Mouse (Mus musculus): ENCODE measurements around the gene Sort1.
A peak's percentile ranks its signal among the peaks of the same experiment; 100 is the strongest.

Sort1 gene

DNA sequence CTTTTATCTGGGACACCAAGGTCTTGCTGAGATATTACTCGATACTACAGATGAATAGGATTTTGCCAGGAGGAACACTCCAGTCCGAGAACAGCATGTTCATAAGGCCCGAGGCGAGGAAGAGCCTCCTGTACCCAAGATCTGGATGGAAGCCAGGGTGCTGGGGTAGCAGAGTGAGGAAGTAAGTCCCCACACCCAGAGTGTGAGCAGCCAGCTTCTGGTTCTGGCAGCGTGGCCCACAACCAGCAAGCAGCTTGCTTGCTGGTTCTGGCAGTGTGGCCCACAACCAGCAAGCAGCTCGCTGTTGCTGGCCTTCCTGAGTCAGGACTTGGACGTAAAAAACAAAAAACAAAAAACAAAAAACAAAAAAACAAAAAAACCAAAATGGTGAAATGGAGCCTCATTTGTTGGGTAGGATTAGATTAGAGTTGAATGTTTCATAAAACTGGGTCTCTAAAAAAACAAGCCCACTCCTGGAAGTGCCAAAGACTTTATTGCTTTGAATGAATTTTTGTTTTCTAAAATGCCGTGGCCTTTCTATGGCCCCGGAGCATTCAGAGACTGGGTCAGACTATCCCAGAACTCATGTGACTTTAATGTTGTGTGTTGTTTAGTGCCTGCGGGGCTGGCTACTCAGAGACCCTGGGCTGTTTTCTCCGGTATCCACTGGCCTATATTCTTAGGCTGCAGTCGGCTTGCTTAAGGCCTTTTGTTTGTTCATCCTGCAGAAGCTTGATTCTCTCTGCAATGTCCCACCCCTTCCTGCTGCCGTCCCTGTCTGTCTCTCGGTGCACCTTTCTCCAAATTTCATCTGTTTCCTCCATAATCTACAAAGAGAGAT lies 11.7 kb downstream of the Sort1 start:
- DNase-seq (ENCODE audit: extremely low read depth, low read depth), result peak; percentile 92

DNA sequence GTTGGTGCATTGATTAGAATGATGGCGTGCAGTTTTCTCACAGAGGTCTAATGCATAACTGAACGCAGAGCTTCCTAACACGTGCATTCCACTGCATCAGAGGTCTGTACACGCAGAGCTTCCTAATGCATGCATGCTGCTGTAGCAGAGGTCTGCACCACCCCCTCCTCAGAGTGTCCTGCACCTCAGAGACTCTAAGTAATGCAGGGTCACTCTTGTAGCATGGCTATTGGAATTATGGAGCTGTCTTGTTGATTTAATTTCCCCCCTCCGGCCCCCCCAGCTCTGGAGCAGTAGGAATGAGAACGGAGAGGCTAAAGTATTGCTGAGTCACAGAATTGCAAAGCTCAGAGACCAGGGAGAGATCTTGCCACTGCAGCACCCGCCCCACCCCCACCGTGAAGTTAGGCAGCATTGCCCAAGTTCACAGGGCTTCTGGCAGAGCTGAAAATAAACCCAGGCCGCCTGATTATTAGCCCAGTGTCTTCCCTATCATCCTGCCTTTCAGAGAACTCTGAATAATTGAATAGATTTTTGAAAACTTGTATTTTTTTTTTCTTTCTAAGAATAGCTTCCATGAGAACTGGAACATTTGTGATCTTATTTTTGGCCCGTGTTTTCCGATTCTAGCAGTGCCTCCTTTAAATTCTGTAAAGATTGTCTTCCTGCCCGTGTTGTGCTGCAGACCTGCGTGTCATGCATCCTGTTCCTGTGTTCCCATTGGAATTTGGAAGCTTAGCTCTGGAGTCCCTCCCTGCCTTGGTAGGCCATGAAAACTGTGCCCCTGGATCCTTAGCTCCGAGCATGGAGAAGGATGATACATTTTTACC lies 12.6 kb downstream of the Sort1 start:
- peak; percentile 69 for DNase-seq (ENCODE audit: extremely low read depth, low read depth)

DNA sequence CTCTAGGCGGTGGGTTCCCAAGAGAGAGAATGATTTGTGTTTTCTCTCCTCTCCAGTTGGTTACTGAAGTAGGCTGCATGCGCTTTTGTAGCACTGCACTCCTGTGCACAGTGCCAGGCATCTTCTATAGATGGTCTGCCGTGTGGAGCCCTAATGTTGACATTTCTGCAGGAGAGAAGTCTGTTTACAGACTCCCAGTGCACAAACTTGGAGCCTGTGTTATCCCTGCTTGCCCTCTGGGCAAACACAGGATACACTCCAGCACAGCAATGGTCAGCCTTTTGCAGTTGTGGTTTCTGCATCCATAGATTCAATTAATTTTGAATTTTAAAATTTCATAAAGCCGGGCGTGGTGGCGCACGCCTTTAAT lies 13.2 kb downstream of the Sort1 start:
- DNase-seq (ENCODE audit: extremely low read depth, low read depth), result no peak

DNA sequence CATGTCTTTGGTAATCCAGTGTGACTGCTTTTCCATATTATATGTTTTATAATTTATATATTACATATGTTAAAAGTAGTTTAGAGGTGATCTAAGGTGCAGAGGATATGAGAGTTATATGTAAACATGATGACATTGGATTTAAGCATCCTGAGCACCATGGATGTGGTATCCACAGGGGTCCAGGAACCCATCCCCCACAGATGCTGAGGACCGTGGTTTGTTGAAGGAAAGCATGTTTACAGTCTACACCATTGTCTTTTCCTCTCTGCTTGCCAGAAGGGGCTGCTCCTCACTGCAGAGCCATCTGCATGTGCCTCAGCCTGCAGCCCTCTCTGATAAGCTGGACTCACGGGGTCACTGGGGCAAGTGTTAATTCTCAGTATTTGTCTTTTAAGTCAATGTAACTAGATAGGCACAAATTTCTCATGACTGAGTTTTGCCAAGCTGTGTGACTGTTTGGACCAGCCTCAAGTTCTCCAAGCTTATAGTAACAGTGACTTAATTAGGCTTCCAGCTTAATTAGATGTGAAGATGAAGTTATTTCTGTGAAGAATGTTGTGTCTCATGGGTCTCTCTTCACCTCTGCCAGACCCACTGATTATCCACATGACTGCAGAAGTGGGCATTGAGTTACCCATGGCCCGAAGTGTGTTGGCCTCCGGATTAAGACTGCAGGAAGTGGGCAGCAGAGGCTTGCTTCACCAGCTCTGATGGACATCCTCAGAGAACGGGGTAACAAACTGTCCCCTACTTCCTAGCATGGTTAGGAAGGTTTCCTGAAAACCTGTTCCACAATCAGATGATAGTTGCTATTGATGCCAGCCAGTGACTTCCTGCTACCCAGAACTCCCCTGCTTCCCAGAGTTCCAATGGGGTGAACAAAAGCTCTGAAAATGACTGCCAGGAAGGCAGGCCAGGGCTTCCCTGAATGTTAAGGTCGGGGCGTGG lies 14.0 kb downstream of the Sort1 start:
- DNase-seq (ENCODE audit: extremely low read depth, low read depth), result no peak

DNA sequence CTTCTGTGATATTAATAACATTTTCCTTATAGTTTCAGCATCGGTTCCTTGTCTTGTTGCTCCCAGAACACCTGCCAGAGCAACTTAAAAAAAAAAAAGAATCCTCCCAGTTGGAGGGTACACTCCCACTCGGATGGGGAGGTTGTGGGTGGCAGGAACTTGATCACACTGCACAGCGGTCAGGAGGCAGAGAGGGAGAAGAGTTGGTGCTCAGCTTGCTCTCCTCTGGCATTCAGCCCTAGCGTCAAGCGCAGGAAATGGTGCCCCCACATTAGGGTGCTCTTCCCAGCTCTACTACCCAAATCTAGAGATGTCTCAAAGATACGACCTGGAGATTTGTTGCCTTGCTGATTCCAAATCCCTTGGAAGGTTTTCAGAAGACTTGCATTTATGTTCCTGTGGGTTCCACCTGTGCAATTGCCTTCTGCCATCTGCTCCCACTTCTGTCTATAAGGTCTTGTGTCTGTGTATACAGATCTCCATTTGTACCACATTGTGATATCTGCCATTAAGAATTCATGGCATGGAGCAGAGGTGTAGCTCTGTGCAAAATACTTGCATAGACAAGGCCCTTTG lies 16.7 kb downstream of the Sort1 start:
- DNase-seq (ENCODE audit: extremely low read depth, low read depth), result no peak

DNA sequence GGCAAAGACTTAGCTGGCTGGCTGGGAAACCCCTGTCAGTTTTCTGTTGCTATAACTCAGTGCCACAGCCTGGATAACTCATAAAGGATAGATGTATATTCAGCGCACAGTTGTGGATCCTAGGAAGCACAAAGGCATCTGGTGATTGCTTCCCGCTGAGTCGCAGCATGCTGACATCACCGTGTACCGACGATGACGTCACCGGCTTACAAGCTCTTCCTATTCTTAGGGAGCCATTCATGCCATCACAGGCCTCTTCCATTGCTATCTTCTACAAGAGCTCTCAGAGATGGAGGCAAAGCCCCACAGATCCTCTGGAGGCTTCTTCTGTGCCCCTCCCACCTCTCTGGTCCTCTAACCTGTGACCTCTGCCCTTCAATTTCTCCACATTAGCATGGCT lies 19.8 kb downstream of the Sort1 start:
- no peak for DNase-seq (ENCODE audit: extremely low read depth, low read depth)

DNA sequence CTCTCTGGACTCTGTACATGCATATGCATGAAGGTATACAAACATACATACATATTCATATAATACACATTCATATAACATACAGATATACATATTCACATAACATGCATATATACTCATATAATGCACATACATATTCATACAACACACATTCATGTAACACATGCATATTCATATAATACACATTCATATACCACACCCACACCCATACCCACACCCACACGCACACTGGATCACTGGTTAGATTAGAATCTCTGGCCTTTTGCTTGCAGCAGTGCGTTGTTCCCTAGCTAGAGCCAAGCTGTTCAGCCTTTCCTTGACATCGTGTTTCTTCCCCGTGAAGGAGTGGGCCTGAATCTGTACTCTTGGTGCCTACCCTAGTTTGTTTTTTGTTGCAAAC lies 20.9 kb downstream of the Sort1 start:
- no peak for DNase-seq (ENCODE audit: extremely low read depth, low read depth)

DNA sequence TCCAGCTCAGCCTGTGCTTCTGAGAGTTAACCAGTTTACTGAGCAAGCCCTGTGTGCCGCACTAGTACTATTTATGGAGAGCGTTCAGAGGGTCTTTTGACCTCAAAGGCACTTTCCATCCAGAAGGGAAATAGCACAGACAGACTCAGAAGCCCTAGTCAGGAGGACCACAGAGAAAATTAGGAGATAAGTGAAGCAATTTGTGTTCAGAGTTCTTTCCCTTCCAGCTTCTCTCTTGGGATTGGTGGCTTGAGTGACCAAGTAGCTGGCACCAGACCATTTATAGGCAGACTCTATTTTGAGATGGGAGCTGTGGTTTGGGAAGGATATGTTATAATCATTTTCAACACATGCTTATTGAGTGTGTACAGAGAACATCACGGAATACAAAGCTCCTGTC lies 22.5 kb downstream of the Sort1 start:
- no peak for DNase-seq (ENCODE audit: extremely low read depth, low read depth)

DNA sequence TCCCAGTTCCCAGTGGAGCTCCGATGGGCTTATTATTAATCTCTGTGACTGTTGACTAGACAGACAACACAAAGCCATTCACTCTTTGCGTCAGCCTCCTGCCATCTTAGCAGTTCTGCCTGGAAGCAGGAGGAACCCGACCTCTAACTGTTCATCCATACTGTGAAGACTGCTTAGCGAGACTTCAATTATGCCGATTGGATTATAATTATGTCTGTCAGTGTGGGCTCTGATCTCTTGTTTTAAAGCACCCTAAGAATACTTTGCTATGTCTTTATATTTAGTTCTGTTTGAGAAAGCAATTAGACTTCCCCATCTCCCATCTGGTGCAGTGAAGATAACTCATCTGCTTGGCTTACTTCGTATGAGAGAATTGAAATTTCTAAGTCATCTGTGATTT lies 23.6 kb downstream of the Sort1 start:
- DNase-seq (ENCODE audit: extremely low read depth, low read depth), result no peak

DNA sequence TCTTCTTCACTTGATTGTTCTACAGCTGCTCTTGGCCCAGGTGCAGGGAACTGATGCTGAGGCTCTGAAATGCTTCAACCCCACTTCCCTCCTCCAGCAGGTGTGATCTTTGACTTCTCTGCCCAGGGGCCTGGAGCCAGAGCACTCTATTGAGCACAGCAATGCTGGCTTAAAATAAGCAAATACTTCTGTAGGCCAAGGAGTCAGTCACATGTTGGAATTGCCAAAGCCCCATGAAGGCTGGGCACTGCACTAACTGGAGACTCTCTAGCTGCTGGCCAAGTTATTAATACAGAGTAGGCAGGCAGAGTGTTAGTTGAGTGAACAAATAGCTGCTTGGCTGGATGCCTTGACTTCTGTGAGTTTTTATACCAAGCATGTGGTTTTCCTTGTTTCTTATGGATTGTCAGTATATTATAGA lies 27.0 kb downstream of the Sort1 start:
- no peak for DNase-seq (ENCODE audit: extremely low read depth, low read depth)

DNA sequence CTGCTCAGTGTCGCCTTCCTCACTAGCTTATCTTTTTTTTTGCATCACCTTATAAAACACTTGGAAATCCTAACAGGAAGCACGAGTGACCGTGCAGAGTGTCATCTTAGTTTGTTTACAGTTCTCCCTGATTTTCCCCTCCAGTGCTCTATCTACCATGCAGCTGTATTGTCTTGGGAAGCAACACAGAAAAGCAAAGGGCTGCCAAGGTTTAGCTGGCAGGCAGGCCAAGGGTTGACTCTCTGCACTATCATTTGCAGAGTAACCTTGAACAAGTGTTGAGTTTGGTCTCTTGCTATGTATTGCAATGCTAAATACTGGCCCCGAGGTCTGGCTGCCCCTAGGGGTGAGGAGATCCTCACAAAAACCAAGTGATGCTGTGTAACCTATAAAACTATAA lies 27.8 kb downstream of the Sort1 start:
- DNase-seq (ENCODE audit: extremely low read depth, low read depth), result no peak

DNA sequence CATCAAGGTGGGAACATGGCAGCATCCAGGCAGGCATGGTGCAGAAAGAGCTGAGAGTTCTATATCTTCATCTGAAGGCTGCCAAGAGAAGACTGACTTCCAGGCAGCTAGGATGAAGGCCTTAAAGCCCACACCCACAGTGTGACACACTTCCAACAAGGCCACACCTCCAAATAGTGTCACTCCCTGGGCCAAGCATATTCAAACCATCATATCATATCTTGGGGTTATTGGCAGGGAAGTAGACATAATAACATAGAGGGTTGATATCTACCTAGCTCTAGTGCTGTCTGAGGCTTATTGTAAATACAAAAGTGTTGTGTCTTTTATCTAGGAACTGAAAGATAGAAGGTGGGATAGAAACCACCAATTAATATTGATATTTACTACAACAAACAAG lies 28.5 kb downstream of the Sort1 start:
- DNase-seq (ENCODE audit: extremely low read depth, low read depth), result no peak

DNA sequence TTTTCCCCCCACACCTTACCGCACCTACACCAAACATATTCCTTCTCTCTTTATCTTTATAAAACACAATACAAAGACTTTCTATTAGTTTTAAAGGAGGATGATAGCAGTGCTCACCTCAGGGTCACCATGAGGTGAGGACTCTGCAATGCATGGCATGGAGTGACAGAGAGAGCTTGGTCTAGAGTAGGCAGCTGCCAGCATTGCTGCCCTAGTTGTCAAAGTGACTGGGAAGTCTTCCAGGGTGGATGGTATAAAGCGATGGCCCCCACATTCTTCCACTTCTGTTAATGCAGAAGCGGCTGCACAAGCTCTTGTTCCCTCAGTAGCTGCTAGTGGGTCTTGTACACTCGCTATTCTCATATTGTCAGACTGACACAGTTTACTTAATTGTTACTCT lies 29.3 kb downstream of the Sort1 start:
- DNase-seq (ENCODE audit: extremely low read depth, low read depth), result no peak

DNA sequence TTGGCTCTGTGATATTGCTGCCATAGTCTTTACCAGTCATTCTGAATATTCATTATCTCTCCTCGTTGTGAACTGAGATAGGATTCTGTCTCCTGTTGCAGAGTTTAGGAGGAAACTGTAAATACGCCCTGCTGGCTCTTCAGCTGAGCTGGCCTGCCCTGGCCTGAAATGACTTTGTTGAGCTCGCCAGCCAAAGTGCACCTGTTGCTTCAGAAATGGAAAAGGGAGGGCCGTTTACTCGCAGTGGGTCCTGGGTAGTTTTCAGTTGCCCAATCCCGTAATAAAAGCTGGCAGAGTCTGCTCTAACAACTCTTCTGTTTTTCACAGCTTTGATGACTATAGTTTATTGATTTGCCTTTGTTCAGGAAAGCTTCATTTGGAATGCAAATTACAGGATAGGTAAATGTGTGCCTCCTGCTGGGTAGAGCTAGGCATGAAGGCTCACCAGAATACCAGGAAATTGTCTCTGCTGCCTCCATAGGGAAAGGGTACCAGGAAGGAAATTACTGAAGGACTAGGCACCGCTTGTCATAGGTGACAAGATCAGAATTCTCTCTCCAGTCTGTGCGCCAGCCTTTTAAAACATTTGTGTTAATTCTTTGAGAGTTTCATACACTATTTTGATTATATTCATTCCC lies 30.3 kb downstream of the Sort1 start:
- DNase-seq (ENCODE audit: extremely low read depth, low read depth), result no peak

DNA sequence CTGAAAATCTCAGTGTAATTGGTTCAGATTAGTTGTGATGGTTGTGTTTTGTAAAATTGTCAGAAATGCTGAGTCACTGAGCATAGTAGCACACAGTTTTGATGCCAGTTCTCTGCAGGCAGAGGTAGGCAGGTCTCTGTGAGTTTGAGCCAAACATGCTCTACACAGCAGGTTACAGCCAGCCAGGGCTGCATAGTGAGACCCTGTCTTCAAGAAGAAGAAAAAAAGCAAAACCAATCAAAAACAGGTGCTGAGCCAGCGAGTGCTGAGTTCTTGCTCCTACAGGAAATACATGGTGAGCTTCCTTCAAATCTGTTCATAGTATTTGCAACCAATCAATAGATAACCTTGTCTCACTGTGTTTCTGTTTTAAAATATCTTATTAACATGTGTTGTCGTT lies 34.6 kb downstream of the Sort1 start:
- DNase-seq (ENCODE audit: extremely low read depth, low read depth), result no peak

DNA sequence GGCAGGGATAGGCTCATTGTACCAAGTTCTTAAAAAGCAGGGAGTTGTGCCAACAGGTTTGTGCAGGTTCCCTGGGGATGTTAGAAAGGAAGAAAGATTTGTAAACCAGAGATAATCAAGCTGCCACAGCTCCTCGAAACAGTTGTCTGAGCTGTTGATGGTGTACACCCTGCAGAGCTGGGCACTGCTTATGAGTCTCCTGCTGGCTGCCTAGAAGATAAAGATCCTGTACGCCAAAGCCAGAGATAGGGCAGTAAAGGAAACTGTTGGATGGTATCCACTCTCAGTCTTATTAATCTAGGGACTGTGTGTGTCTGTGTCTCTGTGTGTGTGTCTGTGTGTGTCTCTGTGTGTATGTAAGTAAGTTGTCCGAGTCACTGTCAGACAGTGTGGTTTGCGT lies 37.8 kb downstream of the Sort1 start:
- no peak for DNase-seq (ENCODE audit: extremely low read depth, low read depth)

DNA sequence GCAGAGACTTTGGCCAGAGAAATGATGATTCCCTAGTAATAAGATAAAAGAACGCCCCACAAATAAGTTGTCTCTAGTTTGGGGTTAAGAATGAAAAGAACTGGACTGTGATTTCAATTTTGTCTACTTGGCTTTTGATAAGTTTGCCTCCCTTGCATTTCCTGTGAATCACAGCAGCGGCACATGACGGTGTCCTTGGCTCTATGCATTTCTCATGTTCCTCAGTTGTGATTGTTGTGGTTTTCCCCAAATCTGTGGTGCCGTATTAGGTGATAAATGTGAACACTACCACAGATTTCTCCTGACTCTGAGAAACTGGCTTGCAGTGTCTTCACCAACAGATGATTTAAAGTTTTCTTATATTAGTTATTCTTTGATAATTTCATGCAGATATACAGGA lies 38.3 kb downstream of the Sort1 start:
- no peak for DNase-seq (ENCODE audit: extremely low read depth, low read depth)

DNA sequence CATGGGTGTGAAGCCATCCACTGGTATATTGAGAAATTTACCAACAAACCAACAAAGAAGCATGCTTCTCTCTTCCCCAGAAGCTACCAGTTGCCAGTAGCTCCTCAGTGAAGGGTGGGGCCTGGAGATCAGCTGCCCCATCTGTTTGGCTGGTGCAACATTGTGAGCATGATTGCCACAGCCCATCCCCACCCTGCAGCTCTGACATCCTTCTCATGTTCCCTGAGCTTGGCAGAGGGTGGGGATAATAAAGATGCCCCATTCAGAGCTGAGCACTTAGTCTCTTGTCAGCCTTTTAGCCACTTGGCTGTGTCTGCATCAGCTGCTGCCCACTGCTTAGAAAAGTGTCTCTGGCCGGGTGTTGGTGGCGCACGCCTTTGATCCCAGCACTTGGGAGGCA lies 39.1 kb downstream of the Sort1 start:
- DNase-seq (ENCODE audit: extremely low read depth, low read depth), result no peak

DNA sequence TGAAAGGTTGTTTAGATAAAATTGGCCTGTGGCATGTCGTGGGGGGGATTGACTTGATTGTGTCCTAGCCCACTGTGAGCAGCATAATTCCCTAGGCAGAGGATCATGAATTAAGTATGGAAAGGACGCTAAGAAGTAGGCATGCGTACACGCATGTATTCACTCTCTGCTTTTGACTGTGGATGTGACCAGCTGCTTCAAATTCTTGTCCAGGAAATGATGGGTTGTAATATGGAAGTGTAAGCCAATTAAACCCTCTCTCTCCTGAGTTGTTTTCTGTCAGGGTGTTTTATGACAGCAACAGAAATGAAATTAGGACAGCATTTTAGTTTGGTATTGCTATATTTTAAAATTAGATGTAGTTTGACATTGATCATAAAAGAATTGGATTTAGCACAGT lies 41.0 kb downstream of the Sort1 start:
- no peak for DNase-seq (ENCODE audit: extremely low read depth, low read depth)

DNA sequence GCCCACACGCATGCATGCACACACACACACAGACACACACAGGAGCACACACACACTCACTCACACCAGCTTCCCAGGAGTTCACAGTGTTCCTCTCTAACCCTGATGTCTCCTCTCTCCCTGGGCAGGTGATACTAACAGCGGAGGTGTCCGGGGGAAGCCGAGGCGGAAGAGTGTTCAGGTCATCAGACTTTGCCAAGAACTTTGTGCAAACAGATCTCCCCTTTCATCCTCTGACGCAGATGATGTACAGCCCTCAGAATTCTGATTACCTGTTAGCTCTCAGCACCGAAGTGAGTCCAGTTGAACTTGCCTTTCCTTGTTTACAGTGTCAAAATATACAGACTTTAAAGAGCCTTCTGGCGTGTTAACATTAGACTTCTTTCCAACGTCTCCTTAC lies 41.6 kb downstream of the Sort1 start:
- DNase-seq (ENCODE audit: extremely low read depth, low read depth), result no peak

DNA sequence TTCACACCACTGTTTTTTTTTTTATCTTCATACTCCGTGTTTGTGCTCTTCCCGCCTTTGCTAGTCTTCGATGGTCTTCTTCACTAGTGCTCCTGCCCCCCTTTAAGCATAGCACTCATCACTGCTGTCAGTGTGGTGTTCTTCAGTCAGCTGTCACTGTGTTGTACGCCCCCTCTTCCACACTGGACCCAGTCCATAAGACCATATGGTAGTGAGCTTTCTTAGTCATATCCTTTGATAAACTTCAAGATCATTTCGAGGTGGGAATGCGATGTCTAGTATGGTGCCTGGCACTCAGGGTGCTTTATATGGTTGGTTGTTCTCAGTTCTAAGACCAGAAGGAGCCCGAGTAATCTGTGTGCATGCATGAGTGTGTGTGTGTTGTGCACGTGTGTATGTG lies 43.4 kb downstream of the Sort1 start:
- no peak for DNase-seq (ENCODE audit: extremely low read depth, low read depth)
